Mouse (Mus musculus) liver, postnatal 0 days (tissue): ENCODE data around the gene Reg1.

Source experiments
- CTCF ChIP-seq: sonication (generic); IDR thresholded peaks from 2 replicates; pipeline ENCODE4 v1.5.1; 2016; ENCODE audit warnings: antibody characterized with exemption, low read depth
- EP300 ChIP-seq: IDR thresholded peaks from 2 replicates; pipeline ENCODE4 v1.6.1; 2016; ENCODE audit warnings: antibody characterized with exemption, low read depth, mild to moderate bottlenecking

DNA sequence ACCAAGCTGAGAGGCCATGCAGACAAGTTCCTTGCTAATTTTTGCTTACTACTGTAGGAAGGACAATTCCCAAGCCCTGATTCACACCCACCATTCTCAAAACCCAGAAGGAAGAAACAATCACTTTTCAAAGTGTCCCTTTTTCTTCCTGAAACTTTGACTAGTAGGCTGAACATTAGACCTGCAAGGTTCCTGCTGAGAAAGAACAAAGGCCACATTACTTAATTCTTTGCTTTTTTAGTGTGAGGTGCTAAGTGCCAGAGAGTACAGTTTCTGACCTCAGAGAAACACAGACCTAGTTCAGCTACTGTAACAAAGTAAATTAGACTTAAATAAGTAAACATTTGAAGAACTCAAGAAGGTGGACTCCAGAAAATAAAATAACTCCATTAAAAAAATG is 25.9 kb downstream of the Reg1 start:
- no peak for TF ChIP-seq CTCF
- no peak for TF ChIP-seq EP300
